Mouse (Mus musculus) stomach, adult 2 months (tissue): ENCODE data around the gene Ccdc15. TPM values are rescaled to one million over a fixed set of nuclear protein-coding genes. Genes with fewer than 3 reads are reported as not detected.

Source experiments
- polyA plus RNA-seq: library from polyadenylated mRNA; depleted of rRNA; stranded (reverse); fragments of >200 nt; gene quantifications from 2 replicates; pipeline ENCODE4 v1.2.3, GENCODE M21; 2012; rRNA removed

Gene Ccdc15
- polyA plus RNA-seq = 0.43 and 0.65 TPM in 2 replicates

GRCm38 (mm10) chr9:37347988-37348642 lies at the start of gene Ccdc15:
Gene Ccdc15 (minus strand): TSS chr9:37348432.

DNA sequence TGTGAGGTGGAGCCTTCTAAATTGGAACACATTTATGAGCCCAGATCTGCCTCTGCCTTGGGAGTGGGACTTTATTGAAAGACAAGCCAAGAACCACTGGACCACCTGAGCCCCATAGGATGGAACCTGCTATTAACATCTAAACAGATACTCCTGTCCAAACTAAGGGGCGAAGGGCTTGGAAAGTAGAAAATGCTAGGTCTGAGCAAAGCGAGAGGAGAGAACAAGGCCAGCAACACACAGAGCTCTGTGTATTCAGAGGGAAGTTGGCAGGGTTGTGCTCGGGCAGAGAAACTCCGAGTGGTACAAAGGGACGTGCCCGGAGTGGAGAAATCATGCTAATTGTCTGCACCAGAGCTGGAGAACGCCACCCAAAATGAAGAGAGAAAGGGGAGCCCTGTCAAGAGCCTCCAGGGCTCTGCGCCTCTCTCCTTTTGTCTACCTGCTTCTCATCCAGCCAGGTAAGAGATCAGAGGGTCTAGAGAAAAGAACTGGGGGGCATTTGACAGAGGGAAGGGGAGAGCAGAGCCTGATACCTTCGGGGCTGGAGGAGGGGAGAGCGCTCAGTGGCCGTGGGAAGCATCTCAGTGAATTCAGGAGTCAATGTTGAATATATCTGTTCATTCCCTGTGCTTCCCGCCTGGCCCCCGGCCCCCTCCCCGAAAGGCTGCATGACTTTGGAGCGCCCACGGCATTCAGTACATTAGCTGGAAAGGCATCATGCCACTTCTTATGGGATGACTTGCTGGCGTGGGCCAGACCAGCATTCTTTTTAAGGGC lies 19.3 kb upstream of the Ccdc15 start, which contains the start of gene Hepacam:
Hepacam (plus strand) TSS at position 51 of the 780 bp plus-strand sequence.

GRCm38 (mm10) chr9:37255149-37255888 lies 92.9 kb downstream of the Ccdc15 start, which contains the start of gene Slc37a2:
Gene Slc37a2 (minus strand): TSS chr9:37255738.

Other genes starting within 250 kb of the Ccdc15 start
- 2.3 and 3.7 TPM in 2 replicates for gene Pknox2, start 201.0 kb downstream of the Ccdc15 start, polyA plus RNA-seq
- 0.79 and 0.84 TPM in 2 replicates for gene Tmem218, start 140.2 kb downstream of the Ccdc15 start, polyA plus RNA-seq
- gene Slc37a2, start 92.7 kb downstream of the Ccdc15 start, polyA plus RNA-seq = 0.88 and 1.4 TPM in 2 replicates
- gene Hepacam, start 18.9 kb upstream of the Ccdc15 start, polyA plus RNA-seq = 0.17 and 0.24 TPM in 2 replicates
- 9.1 TPM in 2 replicates for gene Robo4, start 53.5 kb upstream of the Ccdc15 start, polyA plus RNA-seq
- gene Robo3, start 84.8 kb upstream of the Ccdc15 start, polyA plus RNA-seq = 0.36 and 0.38 TPM in 2 replicates
- gene Msantd2, start 140.9 kb upstream of the Ccdc15 start, polyA plus RNA-seq = 4.1 and 4.9 TPM in 2 replicates
- gene Esam, start 179.6 kb upstream of the Ccdc15 start, polyA plus RNA-seq = 21.5 and 24.7 TPM in 2 replicates
- 434 and 485 TPM in 2 replicates for gene Vsig2, start 190.8 kb upstream of the Ccdc15 start, polyA plus RNA-seq
- gene Nrgn, start 204.5 kb upstream of the Ccdc15 start, polyA plus RNA-seq = 3.1 and 4.8 TPM in 2 replicates
- 0.99 and 1.4 TPM in 2 replicates for gene Siae, start 207.3 kb upstream of the Ccdc15 start, polyA plus RNA-seq